Mouse (Mus musculus): ENCODE results near the gene Cabp7. TPM values are rescaled to one million over a fixed set of nuclear protein-coding genes. Genes with fewer than 3 reads are reported as not detected.

The Cabp7 gene
- polyA plus RNA-seq, 1 experiment from 2014 or later = 0.27 TPM

GRCm38 (mm10) chr11:4690353-4690752, 56.2 kb downstream of the Cabp7 start:
- Histone ChIP-seq H3K4me2 (ENCODE audit: low read depth, low read length) (no peak overlapping the region), H3K9me3 (replicated peaks; ENCODE audit: control insufficient read depth, low read length) (no peaks in the 10 kb centered on the region; the same call in 1 of the 2 replicates), H3K9ac (ENCODE audit: low read length) (no peak overlapping the region), H3K4me1 (ENCODE audit: control insufficient read depth, insufficient read depth, low read length) (peaks cover 8% of the 10 kb centered on the region; the same call in 1 of the 2 replicates), H3K4me3 (replicated peaks; ENCODE audit: low read length) (no peak overlapping the region), H3K36me3 (ENCODE audit: control insufficient read depth, insufficient read depth, low read length) (no peaks in the 10 kb centered on the region), H3K27ac (ENCODE audit: low read length) (no peak overlapping the region), H3K27me3 (ENCODE audit: control insufficient read depth, insufficient read depth, low read length) (no peaks in the 10 kb centered on the region)
- ATAC-seq (ENCODE audit: insufficient read depth, low FRiP score) = no peak
- 81% methylated on average over 7 of the region's 7 CpGs for WGBS

- peaks cover 8% of the 10 kb centered on the region; the same call in 1 of the 2 replicates for H3K4me1 ChIP-seq (ENCODE audit: control insufficient read depth, insufficient read depth, low read length)
- no peak overlapping the region for H3K4me2 ChIP-seq (ENCODE audit: low read depth, low read length)
- peak overlapping the region; percentile 84 for H3K27ac ChIP-seq (ENCODE audit: low read length)
- peak overlapping the region; percentile 44; the same call in 1 of the 2 replicates for H3K9ac ChIP-seq (ENCODE audit: low read length)
- no peaks in the 10 kb centered on the region for H3K36me3 ChIP-seq (ENCODE audit: control insufficient read depth, insufficient read depth, low read length)
- H3K9me3 ChIP-seq (replicated peaks; ENCODE audit: control insufficient read depth, low read length) = no peaks in the 10 kb centered on the region
- no peaks in the 10 kb centered on the region for H3K27me3 ChIP-seq (ENCODE audit: control insufficient read depth, insufficient read depth, low read length)
- H3K4me3 ChIP-seq (replicated peaks; ENCODE audit: low read length) = no peak overlapping the region
- WGBS = 41% methylated on average over 11 of the region's 11 CpGs
- peak; percentile 68 for ATAC-seq (ENCODE audit: insufficient read depth, low FRiP score)
Observed at GRCm38 (mm10) chr11:4688632-4689380, 57.8 kb downstream of the Cabp7 start.

DNA sequence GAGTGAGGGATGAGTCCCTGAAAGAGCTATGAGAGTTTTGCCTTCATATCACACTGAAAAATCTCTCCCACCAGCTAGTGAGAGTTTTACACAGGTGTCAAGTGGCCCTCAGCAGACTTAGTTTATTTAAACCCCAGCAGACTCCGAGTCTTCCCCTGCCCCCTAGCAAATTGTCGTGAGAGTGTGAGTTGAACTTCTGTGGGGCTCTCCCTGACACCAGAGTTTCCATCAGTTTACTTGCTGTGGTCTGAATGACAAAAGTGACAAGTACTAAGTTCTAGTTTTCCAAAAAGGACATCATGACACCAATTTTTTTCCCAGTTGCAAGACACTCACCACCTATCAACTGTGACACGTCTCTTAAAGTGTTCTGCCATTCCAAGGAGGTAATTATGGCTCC, 58.7 kb downstream of the Cabp7 start:
- 37% methylated on average over 3 of the region's 3 CpGs for WGBS
- Histone ChIP-seq H3K9ac (ENCODE audit: low read length) (no peak overlapping the region), H3K27me3 (ENCODE audit: control insufficient read depth, insufficient read depth, low read length) (no peaks in the 10 kb centered on the region), H3K4me1 (ENCODE audit: control insufficient read depth, insufficient read depth, low read length) (peaks cover 8% of the 10 kb centered on the region; the same call in 1 of the 2 replicates), H3K4me2 (ENCODE audit: low read depth, low read length) (no peak overlapping the region), H3K9me3 (replicated peaks; ENCODE audit: control insufficient read depth, low read length) (no peaks in the 10 kb centered on the region), H3K27ac (ENCODE audit: low read length) (peak overlapping the region; percentile 84), H3K36me3 (ENCODE audit: control insufficient read depth, insufficient read depth, low read length) (peaks cover 6% of the 10 kb centered on the region; the same call in 1 of the 2 replicates), H3K4me3 (replicated peaks; ENCODE audit: low read length) (no peak overlapping the region)
- ATAC-seq (ENCODE audit: insufficient read depth, low FRiP score) = no peak

DNA sequence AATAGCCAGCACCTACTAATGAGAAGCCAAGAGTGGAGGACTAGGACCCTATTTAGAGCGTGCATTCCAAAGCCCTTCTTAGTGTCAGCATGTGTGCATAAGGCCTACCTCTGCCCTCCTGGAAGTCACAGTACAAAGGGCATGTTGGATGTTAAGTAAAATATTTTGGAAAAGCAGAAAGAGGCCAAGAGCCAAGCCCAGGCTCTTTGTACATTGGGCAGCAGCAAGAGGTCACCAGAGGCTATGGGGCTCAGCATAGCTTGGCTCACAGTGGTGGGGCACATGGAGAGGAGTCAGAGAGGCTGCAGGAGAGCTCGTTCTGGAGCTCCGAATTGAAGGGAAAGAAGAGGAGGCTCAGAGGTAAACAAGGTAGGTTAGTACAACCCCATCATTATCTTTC, 59.6 kb downstream of the Cabp7 start:
- 63% methylated on average over 3 of the region's 3 CpGs for WGBS
- Histone ChIP-seq H3K4me2 (ENCODE audit: low read depth, low read length) (no peak overlapping the region), H3K27me3 (ENCODE audit: control insufficient read depth, insufficient read depth, low read length) (no peaks in the 10 kb centered on the region)

More for the DNA sequence above, 59.6 kb downstream of the Cabp7 start:
- peak overlapping the region; percentile 84 for H3K27ac ChIP-seq (ENCODE audit: low read length)
- H3K4me1 ChIP-seq (ENCODE audit: control insufficient read depth, insufficient read depth, low read length) = peaks cover 8% of the 10 kb centered on the region; the same call in 1 of the 2 replicates
- ATAC-seq (ENCODE audit: insufficient read depth, low FRiP score) = no peak
- H3K9me3 ChIP-seq (replicated peaks; ENCODE audit: control insufficient read depth, low read length) = no peaks in the 10 kb centered on the region
- H3K36me3 ChIP-seq (ENCODE audit: control insufficient read depth, insufficient read depth, low read length) = peaks cover 7% of the 10 kb centered on the region; the same call in 1 of the 2 replicates
- no peak overlapping the region for H3K4me3 ChIP-seq (replicated peaks; ENCODE audit: low read length)
- H3K9ac ChIP-seq (ENCODE audit: low read length) = no peak overlapping the region

Other genes with a start within 250 kb of the Cabp7 start
- gene Mtmr3, start 151.9 kb downstream of the Cabp7 start, polyA plus RNA-seq (2015; fragmentation: Nextera tagmentation; extraction: Ambion mirVana) = 24.0 and 25.8 TPM in 2 replicates
- not detected in 2 replicates for gene Gm11032, start 126.7 kb downstream of the Cabp7 start, polyA plus RNA-seq (2015; fragmentation: Nextera tagmentation; extraction: Ambion mirVana)
- 34.2 and 37.1 TPM in 2 replicates for gene Ascc2, start 109.0 kb downstream of the Cabp7 start, polyA plus RNA-seq (2015; fragmentation: Nextera tagmentation; extraction: Ambion mirVana)
- 963 and 971 TPM in 2 replicates for gene Uqcr10, start 42.4 kb downstream of the Cabp7 start, polyA plus RNA-seq (2015; fragmentation: Nextera tagmentation; extraction: Ambion mirVana)
- 61.4 and 68.2 TPM in 2 replicates for gene Zmat5, start 42.1 kb downstream of the Cabp7 start, polyA plus RNA-seq (2015; fragmentation: Nextera tagmentation; extraction: Ambion mirVana)
- gene Nf2, start 102.8 kb upstream of the Cabp7 start, polyA plus RNA-seq (2015; fragmentation: Nextera tagmentation; extraction: Ambion mirVana) = 39.6 and 43.4 TPM in 2 replicates
- gene Nipsnap1, start 127.2 kb upstream of the Cabp7 start, polyA plus RNA-seq (2015; fragmentation: Nextera tagmentation; extraction: Ambion mirVana) = 53.4 and 57.0 TPM in 2 replicates
- gene Thoc5, start 148.5 kb upstream of the Cabp7 start, polyA plus RNA-seq (2015; fragmentation: Nextera tagmentation; extraction: Ambion mirVana) = 29.8 and 30.3 TPM in 2 replicates
- gene Nefh, start 201.3 kb upstream of the Cabp7 start, polyA plus RNA-seq (2015; fragmentation: Nextera tagmentation; extraction: Ambion mirVana) = 0.30 and 0.45 TPM in 2 replicates
- gene Ap1b1, start 240.0 kb upstream of the Cabp7 start, polyA plus RNA-seq (2015; fragmentation: Nextera tagmentation; extraction: Ambion mirVana) = 64.7 and 79.1 TPM in 2 replicates